Mouse (Mus musculus) erythroblast, embryonic 14.5 days (primary cell): ENCODE data around the gene Relt. TPM values are rescaled to one million over a fixed set of nuclear protein-coding genes. Genes with fewer than 3 reads are reported as not detected.
A peak's percentile ranks its signal among the peaks of the same experiment; 100 is the strongest.

Experiments
- H3K27me3 ChIP-seq: 2 replicates; pipeline ENCODE4 v1.6.1; 2012; ENCODE audit warnings: inconsistent platforms; ENCODE audit not compliant: control insufficient read depth
- H3K36me3 ChIP-seq: 2 replicates; pipeline ENCODE4 v1.6.1; 2012; ENCODE audit warnings: mild to moderate bottlenecking, inconsistent platforms; ENCODE audit not compliant: control insufficient read depth
- H3K4me1 ChIP-seq: 2 replicates; pipeline ENCODE4 v1.6.1; 2012; ENCODE audit warnings: inconsistent platforms; ENCODE audit not compliant: control insufficient read depth
- H3K4me3 ChIP-seq: replicated peaks from 2 replicates; pipeline ENCODE3; 2012; ENCODE audit warnings: moderate library complexity, mild to moderate bottlenecking, inconsistent platforms
- H3K9me3 ChIP-seq: 2 replicates; pipeline ENCODE4 v1.6.1; 2012; ENCODE audit warnings: low read length, inconsistent platforms, mixed read lengths; ENCODE audit not compliant: control insufficient read depth
- GATA1 ChIP-seq: IDR thresholded peaks from 2 replicates; pipeline ENCODE4 v1.6.1; 2012; ENCODE audit warnings: low read length, inconsistent platforms, mixed read lengths
- TAL1 ChIP-seq: IDR thresholded peaks from 3 replicates; pipeline ENCODE4 v1.6.1; 2012; ENCODE audit warnings: low read length, inconsistent platforms, mixed read lengths
- polyA plus RNA-seq: library from polyadenylated mRNA; stranded (reverse); fragments of >175 nt; gene quantifications from 2 replicates; pipeline ENCODE4 v1.2.3, GENCODE M21; 2012

The Relt gene
- polyA plus RNA-seq, 1 experiment = 17.6 TPM

GRCm38 (mm10) chr7:100868551-100868950, 5.3 kb upstream of the Relt start:
- Histone ChIP-seq H3K4me3 (no peak overlapping the region), H3K27me3 (no peaks in the 10 kb centered on the region), H3K4me1 (peaks cover 34% of the 10 kb centered on the region), H3K9me3 (no peaks in the 10 kb centered on the region), H3K36me3 (peaks cover 3% of the 10 kb centered on the region; the same call in 1 of the 2 replicates)
- TF ChIP-seq GATA1 (no peak), TAL1 (no peak)

DNA sequence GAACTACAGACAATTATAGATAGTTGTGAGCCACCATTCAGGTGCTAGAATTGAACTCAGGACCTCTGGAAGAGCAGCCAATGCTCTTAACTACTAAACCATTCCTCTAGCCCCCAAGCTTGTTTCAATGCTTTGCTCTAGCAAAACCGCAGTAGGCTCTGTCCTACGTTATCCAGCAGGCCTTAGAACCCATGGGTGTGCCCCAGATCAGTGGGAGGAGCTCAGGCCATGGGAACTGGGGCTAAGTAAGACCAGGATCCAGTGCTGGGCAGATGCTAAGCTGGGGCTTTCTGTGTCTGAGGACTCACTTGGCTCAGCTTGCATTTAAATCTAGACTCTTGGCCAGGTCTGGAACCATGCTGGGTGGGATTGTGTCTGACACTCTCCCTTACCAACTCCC, 4.3 kb upstream of the Relt start:
- TF ChIP-seq GATA1 = no peak
- TF ChIP-seq TAL1 = no peak
- Histone ChIP-seq H3K4me3 (no peak overlapping the region), H3K9me3 (no peaks in the 10 kb centered on the region), H3K27me3 (no peaks in the 10 kb centered on the region), H3K36me3 (no peaks in the 10 kb centered on the region; the same call in 1 of the 2 replicates), H3K4me1 (peaks cover 36% of the 10 kb centered on the region)

- Histone ChIP-seq H3K9me3 (no peaks in the 10 kb centered on the region), H3K4me1 (peaks cover 42% of the 10 kb centered on the region), H3K36me3 (peaks cover 3% of the 10 kb centered on the region), H3K4me3 (no peak overlapping the region), H3K27me3 (no peaks in the 10 kb centered on the region)
- TF ChIP-seq GATA1 (no peak), TAL1 (no peak)
Measured at GRCm38 (mm10) chr7:100866675-100867074, 3.4 kb upstream of the Relt start.

GRCm38 (mm10) chr7:100862353-100862752, 893 bp downstream of the Relt start:
- no peak for TF ChIP-seq TAL1
- Histone ChIP-seq H3K4me1 (peaks cover 72% of the 10 kb centered on the region), H3K36me3 (peaks cover 46% of the 10 kb centered on the region)

DNA sequence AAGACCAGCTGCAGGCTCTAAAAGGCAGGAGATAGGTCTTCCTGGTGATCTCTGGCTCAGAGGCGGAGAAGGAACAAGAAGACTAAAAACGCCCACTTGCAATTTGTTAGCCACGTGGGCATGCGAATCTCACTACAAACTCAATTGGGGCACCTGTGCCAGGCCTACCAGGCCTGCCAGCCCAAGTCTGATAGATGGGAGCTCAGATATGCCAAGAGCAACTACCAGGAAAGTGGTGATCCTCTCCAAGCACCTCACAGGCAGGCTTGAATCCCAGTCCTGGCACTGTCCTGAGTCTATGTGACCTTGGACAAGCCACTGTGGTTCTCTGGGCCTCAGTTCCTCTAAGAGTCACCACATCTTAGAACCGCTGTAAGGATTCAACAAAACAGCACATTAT, 2.0 kb downstream of the Relt start:
- Histone ChIP-seq H3K4me3 (peak overlapping the region; percentile 74), H3K27me3 (no peaks in the 10 kb centered on the region), H3K36me3 (peaks cover 58% of the 10 kb centered on the region), H3K4me1 (peaks cover 72% of the 10 kb centered on the region), H3K9me3 (no peaks in the 10 kb centered on the region)
- TF ChIP-seq TAL1 (no peak), GATA1 (no peak)

More at GRCm38 (mm10) chr7:100862353-100862752, 893 bp downstream of the Relt start:
- Histone ChIP-seq H3K27me3 (no peaks in the 10 kb centered on the region), H3K4me3 (peak overlapping the region; percentile 74), H3K9me3 (no peaks in the 10 kb centered on the region)

- TF ChIP-seq TAL1 = no peak
- TF ChIP-seq GATA1 = no peak
- Histone ChIP-seq H3K4me1 (peaks cover 78% of the 10 kb centered on the region), H3K9me3 (no peaks in the 10 kb centered on the region), H3K4me3 (peak overlapping the region; percentile 74), H3K27me3 (no peaks in the 10 kb centered on the region), H3K36me3 (peaks cover 65% of the 10 kb centered on the region)
Measured at GRCm38 (mm10) chr7:100860450-100860849, 2.8 kb downstream of the Relt start.

DNA sequence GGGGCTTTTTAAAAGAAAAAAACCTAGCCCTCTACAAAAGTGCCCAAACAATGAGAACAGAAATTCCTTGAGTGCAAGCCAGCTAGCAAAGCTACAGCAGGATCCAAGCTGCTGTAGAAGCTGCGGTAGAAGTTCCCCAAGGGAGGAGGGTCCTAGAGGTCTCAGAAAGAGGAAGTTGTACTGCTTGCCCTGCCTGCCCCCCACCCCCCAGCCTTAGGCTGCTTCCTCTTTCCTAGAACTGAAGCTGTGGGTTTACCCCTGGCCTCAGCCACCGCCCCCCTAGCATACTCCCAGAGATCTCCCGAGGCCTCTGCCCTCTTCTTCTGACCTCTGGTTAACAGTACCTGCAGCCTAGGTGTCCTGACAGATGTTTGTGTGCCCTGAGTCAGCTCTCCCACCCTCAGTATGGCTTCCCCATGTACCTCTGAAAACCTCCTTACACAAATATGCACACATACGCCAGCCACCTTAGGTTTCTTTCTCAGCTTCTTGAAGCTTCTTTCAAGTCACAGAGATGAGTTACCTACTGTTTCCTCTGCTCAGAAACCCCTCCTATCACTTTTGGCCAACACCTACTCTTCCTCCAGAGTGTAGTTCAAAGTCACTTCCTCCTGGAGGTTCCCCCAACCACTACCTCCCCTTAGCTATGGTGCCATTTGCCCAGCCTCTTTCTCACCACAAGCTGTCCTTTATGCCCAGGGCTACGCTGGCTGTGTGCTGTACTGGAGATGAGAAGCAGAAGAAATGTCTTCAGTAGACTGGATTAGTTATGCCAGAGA, 7.3 kb downstream of the Relt start:
- Histone ChIP-seq H3K9me3 (no peaks in the 10 kb centered on the region), H3K4me3 (no peak overlapping the region), H3K36me3 (peaks cover 100% of the 10 kb centered on the region), H3K4me1 (peaks cover 88% of the 10 kb centered on the region), H3K27me3 (no peaks in the 10 kb centered on the region)
- no peak for TF ChIP-seq GATA1
- TF ChIP-seq TAL1 = no peak

DNA sequence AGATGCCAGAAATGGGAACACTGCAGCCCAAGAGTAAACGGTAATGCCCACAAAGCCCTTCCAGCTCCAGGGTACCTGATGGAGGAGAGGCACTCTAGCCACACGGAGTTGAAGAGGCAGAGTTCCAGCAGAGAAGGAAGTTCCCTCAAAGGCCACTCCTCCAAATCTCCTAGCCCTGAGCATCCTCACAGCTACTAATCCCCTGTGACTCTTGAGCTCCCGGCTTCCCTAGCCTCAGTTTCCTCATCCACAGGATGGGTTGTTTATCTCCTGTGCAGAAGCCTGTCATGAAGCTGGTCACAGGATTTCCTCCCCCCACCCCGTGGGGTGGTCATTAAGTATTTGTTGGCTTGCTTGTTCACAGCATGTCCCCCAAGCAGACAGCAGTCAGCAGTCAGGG, 7.9 kb downstream of the Relt start:
- H3K9me3 ChIP-seq = no peaks in the 10 kb centered on the region
- H3K4me3 ChIP-seq = no peak overlapping the region
- no peak for TF ChIP-seq TAL1
- no peak for TF ChIP-seq GATA1
- H3K36me3 ChIP-seq = peaks cover 100% of the 10 kb centered on the region
- H3K4me1 ChIP-seq = peaks cover 83% of the 10 kb centered on the region
- no peaks in the 10 kb centered on the region for H3K27me3 ChIP-seq

DNA sequence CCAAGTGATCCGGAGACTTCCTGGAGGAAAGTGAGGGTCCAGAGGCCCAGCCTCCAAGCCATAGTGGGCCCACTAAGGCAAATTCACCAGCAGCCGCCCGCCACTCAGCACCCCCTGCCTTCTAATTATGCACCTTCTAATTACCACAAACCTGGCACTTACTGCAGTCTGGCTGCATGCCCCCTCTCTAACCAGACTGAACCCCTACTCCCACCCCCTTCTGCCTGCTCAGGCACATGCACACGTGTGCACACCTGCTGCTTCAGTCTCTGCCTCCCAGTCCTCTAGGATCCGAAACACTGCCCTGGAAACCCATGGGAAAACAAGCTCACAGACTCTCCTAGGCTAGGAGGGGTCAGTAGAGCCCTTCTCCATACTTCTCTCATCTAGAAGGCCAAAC, 8.4 kb downstream of the Relt start:
- Histone ChIP-seq H3K4me3 (no peak overlapping the region), H3K36me3 (peaks cover 100% of the 10 kb centered on the region), H3K9me3 (no peaks in the 10 kb centered on the region), H3K4me1 (peaks cover 82% of the 10 kb centered on the region), H3K27me3 (no peaks in the 10 kb centered on the region)
- TF ChIP-seq GATA1 = no peak
- no peak for TF ChIP-seq TAL1
